Mouse (Mus musculus): ENCODE results near the gene Fhit.

Fhit gene

DNA sequence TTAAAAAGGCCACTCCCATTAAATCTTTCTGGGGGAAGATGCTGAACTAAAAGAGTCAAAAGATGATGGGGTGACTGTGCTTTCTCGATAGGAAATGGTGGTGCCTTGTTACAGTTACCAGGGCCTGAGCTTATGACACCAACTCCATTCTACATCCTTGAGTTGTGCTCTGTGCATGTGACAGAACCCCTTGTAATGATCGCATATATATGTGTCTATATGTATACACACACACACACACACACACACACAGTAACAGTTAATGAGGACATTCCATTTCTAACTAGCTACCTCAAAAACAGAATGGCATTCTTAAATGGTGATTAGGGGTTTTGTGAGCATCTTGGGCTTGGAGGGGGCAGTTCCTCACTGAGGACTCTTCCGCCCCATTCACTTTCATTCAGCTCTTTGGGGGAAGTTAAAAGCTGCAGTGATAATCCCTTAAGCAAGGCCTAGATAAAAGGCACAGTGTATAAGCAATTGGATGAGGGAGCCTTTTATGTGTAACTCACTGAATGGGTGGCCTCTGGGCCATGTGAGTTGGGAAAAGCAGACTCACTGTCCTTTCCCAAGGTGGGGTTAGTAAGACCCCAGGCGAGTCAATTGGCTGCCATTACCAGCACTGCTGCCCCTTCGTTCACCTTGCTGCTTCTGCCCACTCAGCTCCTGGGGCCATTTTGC lies 449.9 kb downstream of the Fhit start:
- no peak for DNase-seq (ENCODE audit: extremely low spot score)

DNA sequence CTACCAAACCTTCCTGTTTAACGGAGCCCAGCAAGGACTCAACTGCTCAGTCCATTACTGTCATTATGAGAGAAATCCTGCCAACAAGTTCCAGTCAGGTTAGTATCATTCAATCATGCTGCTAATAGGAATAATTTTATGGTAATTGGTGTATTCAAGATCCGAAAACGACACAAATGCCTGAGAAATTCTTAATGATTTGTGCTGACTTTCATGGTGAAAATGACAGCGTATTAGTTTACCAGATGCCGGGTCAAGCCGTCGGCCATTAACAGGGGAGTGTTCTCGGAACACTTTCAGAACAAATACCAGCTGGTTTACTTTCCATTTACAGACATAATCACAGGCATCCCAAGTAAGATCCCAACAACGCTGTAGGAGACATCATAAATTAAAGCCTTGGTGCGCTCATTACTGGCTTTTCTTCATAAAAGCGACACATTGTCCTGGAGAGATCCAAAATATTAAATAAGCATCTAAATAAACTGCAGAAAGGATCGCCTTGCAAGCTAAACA lies 451.0 kb downstream of the Fhit start:
- no peak for DNase-seq (ENCODE audit: extremely low spot score)

DNA sequence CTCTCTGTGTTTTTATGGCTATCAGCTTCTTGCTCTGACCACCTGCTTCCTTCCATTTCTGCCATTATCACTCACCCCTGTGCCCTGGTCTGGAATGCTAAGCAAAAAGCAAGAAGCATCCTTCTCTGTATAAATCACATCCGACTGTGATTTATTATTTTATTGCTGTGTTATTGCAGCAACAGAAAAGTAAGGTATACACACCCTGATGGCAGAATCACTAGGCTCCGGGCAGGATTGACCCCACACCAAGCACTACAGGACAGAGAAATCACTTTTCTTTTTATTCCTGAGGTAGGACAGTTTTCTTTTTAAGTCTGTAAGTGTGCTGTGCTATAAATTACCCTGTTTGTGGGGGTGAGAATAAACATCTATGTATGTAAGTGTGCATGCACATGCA lies 460.1 kb downstream of the Fhit start:
- no peak for DNase-seq (ENCODE audit: extremely low spot score)

DNA sequence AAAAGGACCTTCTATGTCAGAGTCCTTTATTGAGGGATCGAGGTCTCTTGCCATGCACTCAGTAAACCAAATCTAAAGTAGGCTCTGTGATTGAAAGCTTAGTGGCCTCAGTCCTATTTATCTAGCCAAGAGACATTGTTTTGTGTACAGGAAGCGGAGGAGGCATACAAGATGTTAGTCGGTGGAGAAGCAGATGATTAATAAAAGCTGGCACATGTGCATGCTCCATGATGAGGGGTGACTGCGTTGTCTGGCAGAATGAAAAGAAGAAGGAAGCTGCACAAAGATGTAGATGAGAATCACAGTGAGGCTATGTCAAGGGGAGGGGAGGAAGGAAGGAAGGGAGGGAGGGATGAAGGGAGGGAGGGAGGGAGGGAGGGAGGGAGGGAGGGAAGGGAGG lies 481.8 kb downstream of the Fhit start:
- DNase-seq (ENCODE audit: extremely low spot score), result no peak

DNA sequence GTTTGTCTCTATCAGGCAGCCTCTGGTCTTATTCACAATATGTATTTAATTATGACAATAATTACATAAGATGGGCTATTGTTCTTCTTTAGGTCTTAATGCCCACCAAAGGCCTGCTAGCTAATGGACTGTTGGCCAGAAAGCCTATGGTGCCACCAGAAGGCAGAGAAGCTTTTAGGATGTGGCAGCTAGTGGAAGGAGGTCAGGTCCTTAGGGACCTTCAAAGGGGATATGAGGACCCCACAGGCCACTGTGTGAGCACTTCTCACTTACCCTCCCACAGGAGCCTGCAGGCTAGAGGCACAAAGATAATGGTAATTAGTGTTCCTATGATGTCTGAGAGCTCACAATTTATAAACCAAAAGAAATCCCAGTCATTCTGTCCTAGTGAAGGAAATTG lies 482.2 kb downstream of the Fhit start:
- DNase-seq (ENCODE audit: extremely low spot score), result no peak

DNA sequence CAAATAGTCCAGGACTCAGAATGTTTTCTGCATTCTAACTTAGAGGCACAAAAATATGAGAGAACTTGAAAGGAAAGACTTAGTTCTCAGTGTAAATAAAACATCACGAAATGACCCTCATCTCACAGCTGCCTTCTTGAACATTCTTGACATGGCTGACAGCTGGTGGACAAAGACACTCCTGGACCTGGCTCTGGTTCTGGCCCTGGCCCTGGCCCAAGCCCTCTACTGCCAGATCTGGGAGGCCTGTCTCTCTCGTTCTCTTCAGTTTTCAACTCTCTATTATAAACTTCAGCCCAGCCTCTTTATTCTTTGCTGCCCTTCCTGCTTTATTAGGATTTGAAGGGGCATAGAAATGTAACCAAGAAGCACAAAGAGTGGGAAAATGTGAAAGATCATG lies 484.2 kb downstream of the Fhit start:
- DNase-seq (ENCODE audit: extremely low spot score), result no peak

DNA sequence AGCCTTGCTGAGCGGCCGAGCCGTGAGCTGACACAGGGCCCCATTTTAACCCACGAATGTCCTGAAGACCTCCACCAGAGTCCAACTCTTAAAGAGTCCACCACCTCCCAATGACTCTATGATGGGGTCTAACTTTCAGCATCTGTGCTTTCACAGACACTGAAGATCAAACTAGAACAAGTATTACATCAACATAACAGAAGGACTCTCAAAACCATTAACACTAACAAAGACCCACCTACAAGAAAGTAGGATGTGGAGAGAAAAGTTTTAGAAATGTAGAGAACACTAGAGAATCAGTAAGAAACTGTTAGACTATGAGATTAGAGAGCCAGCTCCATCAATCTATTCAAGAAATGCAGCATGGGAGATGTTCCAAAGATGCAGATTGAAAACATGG lies 501.6 kb downstream of the Fhit start:
- DNase-seq (ENCODE audit: extremely low spot score), result no peak

DNA sequence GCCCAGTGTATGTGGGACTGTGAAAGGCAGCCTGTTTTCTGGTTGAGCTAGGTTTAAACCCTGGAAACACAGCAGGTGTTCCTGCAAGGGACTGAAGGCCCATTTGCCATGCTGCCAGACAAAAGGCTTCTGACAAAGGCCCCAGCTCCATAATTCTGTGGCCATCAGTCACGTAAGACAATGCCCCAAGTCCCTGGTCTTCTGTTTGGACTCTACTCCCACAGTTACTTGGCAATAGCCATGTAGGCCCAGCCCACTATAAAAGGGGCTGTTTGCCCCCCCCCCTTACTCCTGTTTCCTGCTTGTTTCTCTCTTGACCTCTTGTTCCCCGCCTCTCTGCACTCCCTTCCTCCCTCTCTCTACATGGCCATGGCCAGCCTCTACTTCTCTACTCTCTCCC lies 502.5 kb downstream of the Fhit start:
- peak; percentile 14 for DNase-seq (ENCODE audit: extremely low spot score)

DNA sequence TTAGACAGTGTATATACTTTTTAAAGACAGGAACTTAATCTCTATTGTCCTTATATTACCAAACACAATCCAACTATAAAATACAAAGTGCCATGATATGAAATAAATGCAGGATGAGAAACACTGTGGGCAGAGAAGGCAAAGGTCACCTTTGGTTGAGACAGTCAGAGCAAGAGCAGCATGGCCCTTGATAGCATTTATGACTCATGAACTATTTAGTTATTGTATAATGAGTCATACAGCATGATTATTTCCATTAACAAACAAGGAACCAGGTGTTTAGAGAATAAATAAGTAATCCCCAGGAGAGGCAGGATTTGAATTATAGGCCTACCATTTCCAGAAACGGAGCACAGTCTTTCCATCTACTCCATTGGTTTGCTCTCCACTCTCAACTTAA lies 503.6 kb downstream of the Fhit start:
- DNase-seq (ENCODE audit: extremely low spot score), result no peak

DNA sequence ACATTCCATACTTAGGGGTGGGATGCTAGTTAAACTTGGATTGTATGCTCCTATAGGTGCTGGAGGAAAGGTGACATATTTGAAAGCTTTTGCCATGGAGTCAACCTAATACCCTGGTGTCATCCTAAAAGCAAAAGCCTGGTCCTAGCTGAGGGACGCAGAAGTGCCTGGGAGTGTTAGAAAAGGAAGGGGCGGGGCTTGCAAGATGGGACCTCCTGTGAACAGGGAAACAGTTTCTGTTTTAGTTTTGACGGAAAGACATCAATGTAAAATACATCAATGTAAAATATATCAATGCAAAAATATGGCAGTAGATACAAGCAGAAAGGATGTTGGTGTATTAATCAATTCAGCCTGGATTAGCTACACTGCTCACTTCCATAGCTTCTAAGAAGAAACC lies 504.5 kb downstream of the Fhit start:
- no peak for DNase-seq (ENCODE audit: extremely low spot score)

DNA sequence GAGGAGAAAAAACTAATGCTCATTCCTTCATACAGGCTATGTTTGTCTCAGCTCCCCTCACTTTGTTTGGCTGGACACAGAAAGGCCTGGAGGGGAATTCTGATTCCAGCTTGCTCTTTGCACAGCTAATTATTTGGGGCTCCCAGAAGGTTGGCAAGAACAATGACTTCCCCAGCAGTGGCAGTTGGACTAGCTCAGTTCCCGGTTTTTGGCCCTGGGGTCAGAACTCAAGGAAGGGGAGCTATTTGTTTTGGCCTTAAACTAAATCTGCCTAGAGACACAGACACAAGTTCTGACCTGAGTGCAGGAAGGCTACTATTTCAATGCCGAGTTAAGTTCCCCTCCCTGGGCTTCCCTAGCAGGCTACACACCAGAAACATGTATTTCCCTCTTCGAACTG lies 506.0 kb downstream of the Fhit start:
- peak; percentile 14 for DNase-seq (ENCODE audit: extremely low spot score)

DNA sequence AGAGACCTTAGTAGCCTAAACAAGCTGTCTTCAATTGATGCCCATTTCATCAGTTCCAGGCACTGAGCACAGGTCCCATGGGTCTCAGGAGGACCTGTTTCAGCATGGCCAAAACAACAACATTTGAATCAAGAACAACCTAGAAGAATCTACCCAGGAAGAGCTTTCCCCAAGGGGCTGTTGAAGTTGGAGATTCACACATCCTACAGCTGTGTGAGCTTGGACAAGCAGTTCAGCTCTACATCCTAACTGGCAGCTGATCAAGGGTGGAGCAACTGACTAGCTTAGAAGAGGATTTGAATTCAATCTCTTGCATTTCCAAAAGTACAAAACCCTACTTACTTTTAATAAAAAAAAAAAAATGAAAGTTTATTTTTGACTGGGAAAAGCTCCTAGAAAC lies 514.0 kb downstream of the Fhit start:
- DNase-seq (ENCODE audit: extremely low spot score), result no peak

DNA sequence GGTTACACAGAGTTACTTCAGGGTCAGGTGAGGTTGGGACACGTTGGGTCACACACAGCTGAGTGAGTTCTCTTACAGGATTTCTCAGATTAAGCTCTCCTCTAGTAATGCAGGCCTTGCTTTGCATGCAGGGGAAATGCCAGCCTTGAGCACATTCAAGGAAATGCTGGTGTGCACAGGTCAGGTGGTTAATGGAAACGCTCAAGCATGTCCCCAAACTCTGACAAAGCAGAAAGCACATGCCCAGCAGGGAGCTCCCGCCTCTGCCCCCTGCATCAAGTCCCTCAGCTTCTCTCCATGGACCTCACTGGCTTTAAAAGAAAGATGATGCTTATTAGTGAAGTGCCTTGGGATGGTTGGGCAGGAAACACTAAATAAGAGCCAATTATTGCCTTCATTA lies 530.1 kb downstream of the Fhit start:
- no peak for DNase-seq (ENCODE audit: extremely low spot score)

DNA sequence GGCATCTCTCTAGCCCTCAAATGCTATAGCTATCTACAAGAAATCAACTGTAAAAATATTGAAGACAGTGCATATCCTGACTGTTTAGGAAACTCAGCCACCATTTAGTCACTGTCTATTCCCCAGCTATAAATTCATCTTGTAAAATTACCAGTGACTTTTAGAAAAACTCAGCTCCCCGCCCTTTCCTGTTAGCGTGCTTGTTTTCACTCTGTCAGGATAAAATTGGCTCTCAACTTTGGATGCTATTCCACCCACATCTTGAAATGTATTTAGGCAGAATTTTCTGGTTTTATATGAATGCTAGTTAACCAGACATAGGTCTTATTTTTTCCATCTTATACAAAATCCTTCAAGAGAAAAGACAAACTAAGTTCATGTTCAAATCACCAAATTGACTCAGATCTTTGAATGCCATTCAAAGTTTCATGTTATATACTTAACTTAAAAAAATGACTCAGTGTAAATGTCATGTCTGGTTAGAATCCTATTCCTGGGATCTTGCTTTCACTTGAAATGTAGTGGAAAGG lies 530.9 kb downstream of the Fhit start:
- no peak for DNase-seq (ENCODE audit: extremely low spot score)

DNA sequence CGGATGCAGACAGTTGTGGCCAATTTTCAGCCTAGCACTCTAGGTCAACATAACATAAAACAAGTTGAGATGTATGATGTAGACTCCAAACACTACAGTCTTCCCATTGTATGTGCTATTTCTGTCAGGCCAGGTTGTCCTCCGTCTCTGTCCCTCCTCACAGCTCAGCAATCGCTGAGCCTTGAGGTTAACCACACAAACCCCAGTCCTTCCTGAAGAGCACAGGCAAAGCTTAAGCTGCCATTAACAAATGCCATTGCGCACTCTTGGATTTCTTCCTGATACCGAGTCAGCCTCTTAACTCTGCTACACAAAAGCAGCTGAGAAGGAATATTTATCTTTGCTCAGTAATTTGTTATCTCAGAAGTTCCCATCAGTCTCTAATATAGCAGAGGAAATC lies 568.4 kb downstream of the Fhit start:
- DNase-seq (ENCODE audit: extremely low spot score), result no peak

DNA sequence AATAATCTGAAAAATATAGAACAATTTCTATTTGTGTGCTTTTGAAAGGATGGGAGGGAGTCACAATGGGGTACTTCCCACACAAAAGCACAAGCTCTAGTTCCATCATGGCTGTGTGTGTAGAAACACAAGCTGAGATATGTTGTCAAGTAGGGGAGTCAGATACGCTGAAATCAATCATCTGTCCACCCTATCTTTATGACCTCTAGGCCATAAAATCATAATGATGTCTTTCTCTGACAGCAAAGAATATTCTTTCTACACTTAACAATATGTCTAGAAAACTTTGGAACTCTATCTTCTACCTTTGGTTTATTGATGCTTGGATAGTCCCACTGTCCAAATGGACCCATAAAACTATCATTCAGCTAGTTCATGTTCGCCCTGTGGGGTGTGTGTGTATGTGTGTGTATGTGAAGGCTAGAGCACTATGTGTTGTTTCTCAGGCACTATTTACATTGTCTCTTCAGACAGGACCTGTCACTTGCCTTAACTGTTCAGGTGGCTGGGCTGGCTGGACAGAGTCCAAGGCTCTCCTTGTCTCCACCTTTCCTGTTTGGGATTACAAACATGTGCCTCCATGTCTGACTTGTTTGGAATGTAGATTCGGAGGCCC lies 592.8 kb downstream of the Fhit start:
- DNase-seq (ENCODE audit: extremely low spot score), result no peak

DNA sequence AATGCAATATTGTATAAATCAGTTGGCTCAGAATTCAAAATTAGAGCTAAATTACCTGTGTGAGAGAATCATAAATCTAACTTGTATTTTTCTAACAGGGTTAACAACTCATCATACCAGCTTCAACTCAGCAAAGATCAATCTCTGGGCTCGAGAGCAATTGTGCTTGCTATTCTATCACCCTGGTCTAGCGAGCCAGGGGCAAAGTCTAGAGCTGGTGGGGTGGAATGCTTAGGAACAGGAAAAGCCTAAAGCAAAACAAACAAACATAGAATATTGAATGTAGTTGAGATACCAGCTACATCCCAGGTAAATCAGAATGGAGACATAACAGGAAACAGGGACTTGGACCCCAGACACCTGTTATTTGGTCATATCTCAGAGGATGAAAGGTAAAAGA lies 594.1 kb downstream of the Fhit start:
- no peak for DNase-seq (ENCODE audit: extremely low spot score)

DNA sequence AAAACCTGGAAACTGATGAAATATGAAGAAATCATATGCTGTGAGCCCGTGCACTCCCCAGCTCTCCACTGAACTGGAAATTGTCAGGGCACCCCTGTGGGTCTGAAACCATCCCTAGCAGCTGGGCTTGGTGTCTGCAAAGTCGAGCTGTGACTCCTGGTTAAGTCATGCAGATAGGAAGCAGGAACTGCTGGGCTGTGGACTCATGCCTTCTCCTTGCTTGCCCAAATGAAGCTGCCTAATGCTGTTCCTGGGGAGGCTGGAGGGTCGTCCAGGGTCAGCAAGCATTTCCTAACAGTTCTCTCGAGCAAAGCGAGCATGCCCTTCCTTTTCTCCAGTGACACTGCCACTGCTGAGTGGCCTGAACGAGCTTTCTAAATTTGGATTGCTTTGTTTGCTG lies 607.1 kb downstream of the Fhit start:
- DNase-seq (ENCODE audit: extremely low spot score), result no peak

DNA sequence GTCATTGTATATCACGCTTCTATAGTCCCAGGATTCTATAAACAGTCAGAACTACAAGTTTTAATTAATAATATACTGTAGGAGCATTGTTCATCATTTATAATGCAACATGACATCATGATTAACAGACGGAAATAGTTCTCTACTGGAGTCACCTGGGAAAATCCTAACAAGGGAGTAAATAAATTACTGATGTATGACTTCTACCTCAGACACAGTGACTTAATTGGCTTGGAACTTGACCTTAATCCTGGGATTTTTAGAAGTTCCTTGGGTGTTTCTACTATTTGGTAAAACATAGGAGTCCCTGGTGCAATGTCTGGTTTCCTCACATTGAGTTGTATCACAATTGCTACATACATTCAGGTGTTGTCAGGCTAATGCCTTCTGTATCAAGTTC lies 613.2 kb downstream of the Fhit start:
- DNase-seq (ENCODE audit: extremely low spot score), result no peak

DNA sequence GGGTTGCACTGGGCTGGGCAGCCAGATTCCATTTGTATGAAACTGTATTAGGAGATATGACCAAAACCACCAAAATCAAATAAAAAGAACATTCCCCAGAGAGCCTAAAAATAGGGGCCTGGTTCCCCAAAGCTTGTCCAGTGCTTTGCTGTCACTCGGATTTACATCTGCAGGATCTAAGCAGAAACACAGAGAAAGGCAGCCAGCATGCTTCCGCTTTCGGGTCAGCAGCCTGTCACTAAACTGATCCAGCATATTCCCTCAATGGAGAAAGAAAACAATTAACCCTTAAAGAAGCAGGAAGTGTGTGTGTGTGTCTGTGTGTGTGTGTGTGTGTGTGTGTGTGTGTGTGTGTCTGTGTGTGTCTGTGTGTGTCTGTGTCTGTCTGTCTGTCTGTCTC lies 615.9 kb downstream of the Fhit start:
- no peak for DNase-seq (ENCODE audit: extremely low spot score)

DNA sequence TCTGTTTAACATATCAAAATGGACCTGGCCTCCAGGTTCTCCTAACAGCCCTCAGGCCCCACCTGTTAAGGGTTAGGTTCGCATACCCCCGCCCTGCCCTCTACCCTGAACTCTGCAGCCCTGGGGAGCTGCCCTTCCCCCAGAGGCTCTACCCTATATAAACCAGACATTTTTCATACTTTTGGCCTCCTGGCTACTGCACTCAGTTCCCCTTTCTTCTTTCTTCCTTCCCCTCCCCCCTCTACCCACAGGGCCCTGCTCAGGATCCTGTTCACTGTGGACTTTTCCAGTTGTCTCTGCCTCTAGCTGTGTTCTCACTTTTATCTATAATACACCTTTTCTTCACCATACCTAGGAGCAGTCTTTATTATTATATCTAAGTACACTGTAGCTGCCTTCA lies 627.0 kb downstream of the Fhit start:
- DNase-seq (ENCODE audit: extremely low spot score), result no peak

DNA sequence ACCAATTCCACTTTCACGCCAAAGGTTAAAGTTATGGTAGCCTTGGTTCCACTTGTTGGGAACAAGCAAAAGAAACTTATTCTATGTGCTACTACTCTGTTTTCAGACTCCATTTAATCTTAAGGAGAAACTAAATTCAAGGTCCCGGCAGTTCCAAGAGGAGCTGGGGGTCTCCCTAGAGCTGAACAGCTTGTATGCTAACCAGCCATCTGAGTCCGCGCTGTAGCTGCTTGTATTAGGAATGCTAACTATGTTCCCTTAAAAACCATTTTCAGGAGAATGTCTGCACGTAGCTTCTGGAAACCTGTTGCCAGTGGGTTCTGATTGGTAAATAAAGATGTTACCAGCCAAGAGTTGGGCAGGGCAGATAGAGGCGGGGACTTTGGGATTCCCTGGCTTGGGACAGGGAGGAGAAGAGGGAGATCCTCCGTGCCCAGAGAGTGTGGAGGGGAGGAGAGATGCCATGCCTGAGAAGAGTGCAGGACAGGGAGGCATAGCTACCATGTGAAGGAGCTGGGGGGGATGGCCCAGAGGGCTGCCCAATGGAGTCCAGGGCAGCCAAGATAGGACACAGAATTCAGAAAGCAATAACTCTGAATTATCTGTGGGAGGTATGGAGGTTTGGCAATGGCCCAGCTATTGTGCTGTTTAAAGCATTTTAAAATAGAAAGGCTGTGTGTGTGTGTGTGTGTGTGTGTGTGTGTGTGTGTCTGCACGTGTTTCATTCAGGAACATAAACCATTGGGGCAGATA lies 629.9 kb downstream of the Fhit start:
- no peak for DNase-seq (ENCODE audit: extremely low spot score)

DNA sequence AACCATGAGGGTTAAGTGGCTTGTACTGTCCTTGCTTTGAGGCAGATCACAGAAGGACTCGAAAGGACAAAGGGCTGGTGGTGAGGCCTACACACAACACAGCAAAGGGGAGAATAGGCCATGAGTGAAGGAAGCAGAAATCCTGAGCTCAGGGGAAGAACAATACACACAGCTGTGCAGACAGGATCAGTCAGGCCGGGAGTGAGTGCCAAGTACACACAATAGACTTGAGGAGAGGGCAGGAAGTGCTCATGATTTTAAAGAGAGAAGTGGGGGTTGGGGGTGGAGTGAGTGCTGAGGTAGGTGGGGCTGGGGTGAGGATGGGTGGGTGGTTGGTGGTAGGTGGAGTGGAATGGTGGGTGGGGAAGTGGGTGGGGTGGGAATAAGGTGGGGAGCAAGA lies 635.0 kb downstream of the Fhit start:
- no peak for DNase-seq (ENCODE audit: extremely low spot score)
